Mouse (Mus musculus) megakaryocyte-erythroid progenitor cell, adult 5 weeks (primary cell): ENCODE measurements around the gene Tmem139. TPM values are rescaled to one million over a fixed set of nuclear protein-coding genes. Genes with fewer than 3 reads are reported as not detected.

Experiments
- polyA plus RNA-seq: library from polyadenylated mRNA; stranded (reverse); fragments of >175 nt; gene quantifications from 2 replicates; pipeline ENCODE4 v1.2.3, GENCODE M21; 2012

Tmem139 gene
- polyA plus RNA-seq, result not detected in 2 replicates

DNA sequence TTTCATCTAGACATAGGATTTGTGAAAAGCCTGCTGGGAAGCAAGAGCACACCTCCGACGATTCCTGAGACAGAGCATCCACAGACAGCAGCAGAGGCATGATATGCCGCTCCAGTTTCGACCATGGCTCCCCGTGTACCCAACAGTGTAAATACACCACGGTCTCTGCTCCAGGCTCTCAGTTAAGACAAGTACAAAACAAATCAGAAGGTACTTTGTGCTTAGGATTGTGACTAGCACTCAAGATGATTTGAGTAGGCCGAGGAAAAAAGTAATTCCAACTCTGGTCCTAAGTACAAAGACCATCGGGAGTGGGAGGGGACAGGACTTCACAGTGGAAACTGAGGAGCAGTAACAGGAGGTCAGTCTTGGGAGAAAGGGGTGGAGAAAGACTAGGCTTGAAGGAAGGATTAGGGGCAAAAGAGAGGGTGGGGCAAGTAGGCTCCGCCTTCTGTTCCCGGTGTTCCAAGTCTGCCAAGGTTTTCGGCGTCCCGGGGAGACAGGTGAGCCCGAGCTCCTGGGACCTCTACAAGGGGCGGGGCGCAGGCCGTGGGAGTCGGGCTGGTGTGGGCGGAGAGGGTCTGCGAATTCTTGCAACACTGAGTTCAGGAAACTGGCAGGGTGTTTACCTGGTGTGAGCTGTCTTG lies at the start of gene Tmem139:
Gene Tmem139 (plus strand): TSS at position 447 of the 647 bp plus-strand sequence.

DNA sequence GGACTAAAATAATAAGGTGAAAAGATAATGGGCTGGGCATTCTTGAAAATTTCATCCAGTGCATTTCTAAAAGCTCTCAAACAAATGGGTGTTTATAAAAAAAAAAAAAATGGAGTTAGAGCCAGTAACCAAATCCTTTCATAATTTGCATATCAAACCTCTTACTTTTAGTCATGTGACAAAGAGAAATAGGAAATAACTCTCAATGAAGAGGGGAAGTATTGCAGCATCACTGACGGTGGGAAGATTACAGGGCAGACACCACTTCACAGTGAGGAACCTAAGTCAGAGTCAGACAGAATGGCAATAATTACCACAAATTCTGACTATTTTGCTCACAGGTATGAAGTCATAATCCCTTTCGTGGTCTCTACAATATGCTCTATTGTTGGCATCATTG lies 46.7 kb upstream of the Tmem139 start, which contains the start of gene Tas2r144:
Gene Tas2r144 (plus strand): TSS at position 301 of the 400 bp plus-strand sequence.

DNA sequence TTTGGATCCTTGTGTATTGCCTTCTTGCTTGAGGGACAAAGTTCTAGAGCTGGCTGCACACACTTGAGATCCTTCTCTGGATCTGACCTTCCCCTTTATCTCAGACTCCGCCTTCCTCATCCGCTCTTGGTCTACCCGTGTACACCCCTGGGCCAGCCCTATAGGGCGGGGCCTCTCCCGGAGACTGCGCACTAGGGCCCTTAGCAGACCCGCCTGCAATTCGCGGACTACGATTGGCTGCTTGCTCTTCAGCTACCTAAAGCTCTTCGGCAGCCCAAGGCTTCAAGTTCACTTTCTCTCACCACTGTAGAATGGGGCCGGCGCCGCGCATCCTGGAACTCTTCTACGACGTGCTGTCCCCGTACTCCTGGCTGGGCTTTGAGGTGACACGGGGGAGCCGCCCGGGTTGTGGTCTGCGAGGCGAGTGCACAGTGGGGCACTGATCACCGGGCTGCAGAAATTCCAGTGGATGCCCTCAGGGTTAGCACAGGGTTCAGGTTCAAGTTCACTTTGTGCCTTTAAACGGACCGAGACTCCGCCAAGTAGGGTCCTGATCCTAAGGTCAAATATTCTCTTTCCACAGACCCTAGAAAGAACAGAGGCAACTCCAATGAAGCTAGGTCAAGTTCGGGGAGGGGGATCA lies 15.9 kb upstream of the Tmem139 start, which contains the start of gene Gstk1:
Gene Gstk1 (plus strand): TSS at position 225 of the 643 bp plus-strand sequence.

DNA sequence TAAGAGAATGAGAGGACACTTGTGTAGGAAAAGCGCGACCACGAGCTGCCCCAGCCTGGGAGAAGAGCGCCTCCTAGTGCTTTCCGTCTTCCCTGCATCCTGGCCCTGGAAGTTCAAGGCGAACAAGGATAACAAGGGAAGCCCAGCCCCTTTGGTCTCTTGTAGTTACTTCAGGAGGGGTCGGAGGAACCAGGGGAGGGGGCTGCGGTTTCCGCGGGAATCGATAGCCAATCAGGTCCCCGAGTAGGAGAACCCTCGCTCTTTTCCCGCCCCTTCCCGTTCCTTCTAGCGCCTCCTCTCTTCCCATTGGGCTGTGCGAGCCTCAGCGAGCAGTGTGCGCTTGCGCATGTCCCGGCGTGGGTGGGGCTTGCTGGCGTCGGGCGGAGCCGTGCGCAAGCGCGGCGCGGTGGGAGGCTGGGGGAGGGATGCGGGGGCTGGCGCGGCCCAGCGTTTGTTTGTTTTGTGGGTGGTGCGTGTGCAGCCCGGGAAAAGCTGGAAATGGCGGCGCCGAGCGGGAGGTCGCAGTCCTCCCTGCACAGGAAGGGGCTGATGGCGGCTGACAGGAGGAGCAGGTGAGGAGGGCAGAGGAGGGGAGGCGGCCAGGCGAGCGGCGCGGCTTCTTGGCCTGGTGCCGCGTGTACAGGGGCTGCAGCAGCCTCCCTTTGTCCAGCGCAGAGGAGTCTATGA lies 3.0 kb downstream of the Tmem139 start, which contains the start of gene Casp2:
Gene Casp2 (plus strand): TSS at position 360 of the 687 bp plus-strand sequence.

DNA sequence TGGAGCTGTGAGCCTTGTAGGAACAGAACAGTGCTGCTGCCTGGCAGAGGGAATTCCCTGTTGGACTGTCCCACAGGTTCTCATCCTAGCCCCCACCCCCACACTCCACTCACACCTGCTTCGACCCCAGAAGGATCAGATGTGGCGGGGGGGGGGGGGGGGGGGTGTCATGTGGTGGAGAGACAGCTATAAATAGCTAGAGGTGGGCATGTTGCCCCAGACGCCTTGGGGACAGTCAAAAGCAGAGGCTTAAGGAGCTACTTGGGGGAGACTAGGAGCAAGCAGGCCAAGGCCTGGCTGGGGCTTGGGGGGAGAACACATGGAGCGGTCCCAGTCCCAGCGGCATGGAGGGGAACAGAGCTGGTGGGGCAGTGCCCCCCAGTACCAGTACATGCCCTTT lies 24.7 kb downstream of the Tmem139 start, which contains the start of gene Clcn1:
Gene Clcn1 (plus strand): TSS at position 238 of the 400 bp plus-strand sequence.

Other genes with a start within 250 kb of the Tmem139 start
- gene Sva, start 223.6 kb upstream of the Tmem139 start, polyA plus RNA-seq, result not detected in 2 replicates
- gene Tas2r139, start 121.0 kb upstream of the Tmem139 start, polyA plus RNA-seq, result not detected in 2 replicates
- not detected in 2 replicates for gene Tas2r144, start 46.6 kb upstream of the Tmem139 start, polyA plus RNA-seq
- gene Gstk1, start 16.0 kb upstream of the Tmem139 start, polyA plus RNA-seq, result 0.81 and 1.2 TPM in 2 replicates
- gene Casp2, start 3.0 kb downstream of the Tmem139 start, polyA plus RNA-seq, result 7.7 and 9.5 TPM in 2 replicates
- 0.02 and 0.06 TPM in 2 replicates for gene Clcn1, start 24.7 kb downstream of the Tmem139 start, polyA plus RNA-seq
- 0.05 TPM in 1 of 2 replicates, not detected in the other for gene Fam131b, start 62.7 kb downstream of the Tmem139 start, polyA plus RNA-seq
- 1,535 and 1,622 TPM in 2 replicates for gene Zyx, start 87.7 kb downstream of the Tmem139 start, polyA plus RNA-seq
- 0.11 and 0.14 TPM in 2 replicates for gene Epha1, start 111.3 kb downstream of the Tmem139 start, polyA plus RNA-seq
- gene Tas2r143, start 138.3 kb downstream of the Tmem139 start, polyA plus RNA-seq, result not detected in 2 replicates
- not detected in 2 replicates for gene Tas2r135, start 143.5 kb downstream of the Tmem139 start, polyA plus RNA-seq
- gene Tas2r126, start 172.6 kb downstream of the Tmem139 start, polyA plus RNA-seq, result 0.08 TPM in 1 of 2 replicates, not detected in the other
- not detected in 2 replicates for gene Olfr458, start 203.2 kb downstream of the Tmem139 start, polyA plus RNA-seq
- gene Olfr457, start 214.4 kb downstream of the Tmem139 start, polyA plus RNA-seq, result not detected in 2 replicates
- gene Olfr456, start 225.2 kb downstream of the Tmem139 start, polyA plus RNA-seq, result not detected in 2 replicates